Mouse (Mus musculus) embryonic facial prominence, embryonic 14.5 days (tissue): ENCODE data around the gene Olfr714. TPM values are rescaled to one million over a fixed set of nuclear protein-coding genes. Genes with fewer than 3 reads are reported as not detected.
"Not testable (repeated sequence)": the region's sequence is repeated elsewhere in the genome, so short reads cannot be mapped to it uniquely, and the experiment has no call there.

Experiments used
- ATAC-seq: fragments of 200-750 bp; cut with Nextera tagmentation; 2 replicates; pipeline ENCODE4 v1.8.0; 2017; ENCODE audit warnings: low read depth, moderate number of reproducible peaks, moderate TSS enrichment
- DNase-seq: peaks from one replicate; pipeline ENCODE4 v3.0.0-alpha.2; 2015; ENCODE audit warnings: low spot score
- H3K27ac ChIP-seq: fragments of 300-500 bp; sonication (generic); replicated peaks from 2 replicates; pipeline ENCODE4 v1.5.1; 2014; ENCODE audit warnings: low read depth, mild to moderate bottlenecking, low read length, moderate library complexity
- H3K27me3 ChIP-seq: fragments of 300-500 bp; sonication (generic); replicated peaks from 2 replicates; pipeline ENCODE4 v1.6.1; 2014; ENCODE audit warnings: low read length; ENCODE audit not compliant: control insufficient read depth, insufficient read depth
- H3K36me3 ChIP-seq: fragments of 300-500 bp; sonication (generic); 2 replicates; pipeline ENCODE4 v1.6.1; 2014; ENCODE audit warnings: low read length, mixed read lengths; ENCODE audit not compliant: control insufficient read depth, insufficient read depth
- H3K4me1 ChIP-seq: fragments of 300-500 bp; sonication (generic); 2 replicates; pipeline ENCODE4 v1.6.1; 2014; ENCODE audit warnings: antibody characterized with exemption, low read length; ENCODE audit not compliant: control insufficient read depth, insufficient read depth
- H3K4me2 ChIP-seq: fragments of 300-500 bp; sonication (generic); 2 replicates; pipeline ENCODE4 v1.6.1; 2014; ENCODE audit warnings: low read depth, mild to moderate bottlenecking, low read length, moderate library complexity, mixed read lengths
- H3K4me3 ChIP-seq: fragments of 300-500 bp; sonication (generic); 2 replicates; pipeline ENCODE4 v1.5.1; 2014; ENCODE audit warnings: low read depth, mild to moderate bottlenecking, low read length
- H3K9ac ChIP-seq: fragments of 300-500 bp; sonication (generic); 2 replicates; pipeline ENCODE4 v1.6.1; 2014; ENCODE audit warnings: low read depth, mild to moderate bottlenecking, low read length, moderate library complexity, mixed read lengths
- H3K9me3 ChIP-seq: fragments of 300-500 bp; sonication (generic); 2 replicates; pipeline ENCODE4 v1.6.1; 2016; ENCODE audit warnings: low read length; ENCODE audit not compliant: control insufficient read depth
- WGBS: fragments of 180-500 bp; shearing (Covaris S2); extraction: QIAGEN DNeasy Blood & Tissue Kit; methylation state at CpG from one replicate; pipeline ENCODE4 v1.1.7; 2014; 5-methylcytosine and 5-hydroxymethylcytosine counted together
- polyA plus RNA-seq: library from polyadenylated mRNA; unstranded; fragments of >200 nt; fragmentation: Nextera tagmentation; extraction: Ambion mirVana; gene quantifications from 2 replicates; pipeline ENCODE4 v1.2.1, GENCODE M21; 2014

Gene Olfr714
- polyA plus RNA-seq, result not detected in 2 replicates

- Histone ChIP-seq H3K9me3 (0 out of 2 replicates have a peak, but pooled peaks cover 4% of the 10 kb centered on the region), H3K36me3 (no peaks in the 10 kb centered on the region), H3K9ac (no peak within 1 kb of the TSS), H3K4me3 (no peak within 1 kb of the TSS), H3K4me2 (no peak within 1 kb of the TSS), H3K27ac (no peak within 1 kb of the TSS), H3K4me1 (no peaks in the 10 kb centered on the region), H3K27me3 (no peaks in the 10 kb centered on the region)
- 89% methylated on average over 2 of the region's 2 CpGs for WGBS
- no peak for ATAC-seq
- no peak for DNase-seq
Measured at GRCm38 (mm10) chr7:107070681-107071080, at the start of gene Olfr714. Gene Olfr714 (plus strand): TSS chr7:107070981.

GRCm38 (mm10) chr7:107030874-107031273 lies 39.9 kb upstream of the Olfr714 start, which contains the start of gene Olfr713:
Gene Olfr713 (plus strand): TSS chr7:107031174.
- ATAC-seq, result no peak
- H3K9ac ChIP-seq, result no peak within 1 kb of the TSS
- no peak within 1 kb of the TSS for H3K4me2 ChIP-seq
- H3K9me3 ChIP-seq, result no peaks in the 10 kb centered on the region
- no peaks in the 10 kb centered on the region for H3K4me1 ChIP-seq
- H3K36me3 ChIP-seq, result no peaks in the 10 kb centered on the region
- DNase-seq, result no peak
- WGBS, result 91% methylated on average over 1 of the region's 1 CpGs
- H3K4me3 ChIP-seq, result no peak within 1 kb of the TSS
- no peaks in the 10 kb centered on the region for H3K27me3 ChIP-seq
- no peak within 1 kb of the TSS for H3K27ac ChIP-seq

GRCm38 (mm10) chr7:107039934-107040563 lies 30.7 kb upstream of the Olfr714 start:
- H3K27ac ChIP-seq, result no peak overlapping the region
- WGBS, result 63% methylated on average over 2 of the region's 2 CpGs
- H3K9ac ChIP-seq, result no peak overlapping the region
- no peaks in the 10 kb centered on the region for H3K4me1 ChIP-seq
- no peaks in the 10 kb centered on the region for H3K9me3 ChIP-seq
- ATAC-seq (no peak), DNase-seq (no peak)
- H3K4me2 ChIP-seq, result no peak overlapping the region
- H3K4me3 ChIP-seq, result no peak overlapping the region
- no peaks in the 10 kb centered on the region for H3K27me3 ChIP-seq
- no peaks in the 10 kb centered on the region for H3K36me3 ChIP-seq

GRCm38 (mm10) chr7:107043136-107043535 lies 27.6 kb upstream of the Olfr714 start:
- 84% methylated on average over 3 of the region's 3 CpGs for WGBS
- Histone ChIP-seq H3K4me3 (no peak overlapping the region), H3K9me3 (no peaks in the 10 kb centered on the region), H3K4me1 (no peaks in the 10 kb centered on the region), H3K27ac (no peak overlapping the region), H3K36me3 (no peaks in the 10 kb centered on the region), H3K9ac (no peak overlapping the region), H3K4me2 (no peak overlapping the region), H3K27me3 (no peaks in the 10 kb centered on the region)
- DNase-seq (no peak), ATAC-seq (no peak)

GRCm38 (mm10) chr7:107044407-107044806 lies 26.4 kb upstream of the Olfr714 start:
- ATAC-seq (no peak), DNase-seq (no peak)
- no peaks in the 10 kb centered on the region for H3K36me3 ChIP-seq
- H3K27ac ChIP-seq, result no peak overlapping the region
- no peak overlapping the region for H3K9ac ChIP-seq
- WGBS, result 73% methylated on average over 1 of the region's 1 CpGs
- H3K9me3 ChIP-seq, result no peaks in the 10 kb centered on the region
- H3K4me2 ChIP-seq, result no peak overlapping the region
- no peak overlapping the region for H3K4me3 ChIP-seq
- H3K4me1 ChIP-seq, result no peaks in the 10 kb centered on the region
- H3K27me3 ChIP-seq, result no peaks in the 10 kb centered on the region

- Histone ChIP-seq H3K4me1 (no peaks in the 10 kb centered on the region), H3K36me3 (no peaks in the 10 kb centered on the region), H3K27me3 (no peaks in the 10 kb centered on the region), H3K4me2 (no peak overlapping the region), H3K9me3 (no peaks in the 10 kb centered on the region), H3K9ac (no peak overlapping the region), H3K4me3 (no peak overlapping the region), H3K27ac (no peak overlapping the region)
- ATAC-seq (no peak), DNase-seq (peak; percentile 51)
- 5% methylated on average over 5 of the region's 5 CpGs for WGBS
Measured at GRCm38 (mm10) chr7:107045833-107046232, 24.9 kb upstream of the Olfr714 start.

GRCm38 (mm10) chr7:107047578-107047977 lies 23.2 kb upstream of the Olfr714 start:
- 52% methylated on average over 3 of the region's 3 CpGs for WGBS
- Histone ChIP-seq H3K9me3 (no peaks in the 10 kb centered on the region), H3K4me1 (no peaks in the 10 kb centered on the region), H3K27ac (no peak overlapping the region), H3K36me3 (no peaks in the 10 kb centered on the region), H3K27me3 (no peaks in the 10 kb centered on the region), H3K4me2 (no peak overlapping the region), H3K9ac (no peak overlapping the region), H3K4me3 (no peak overlapping the region)
- DNase-seq, result peak; percentile 16
- ATAC-seq, result peak; percentile 60; the same call in 1 of the 2 replicates

GRCm38 (mm10) chr7:107092920-107093319 lies 22.1 kb downstream of the Olfr714 start, which contains the start of gene Olfr17:
Gene Olfr17 (plus strand): TSS chr7:107093220.
- no peaks in the 10 kb centered on the region for H3K9me3 ChIP-seq
- no peak within 1 kb of the TSS for H3K4me2 ChIP-seq
- ATAC-seq, result no peak
- no peaks in the 10 kb centered on the region for H3K27me3 ChIP-seq
- no peak for DNase-seq
- WGBS, result 31% methylated on average over 1 of the region's 1 CpGs
- no peak within 1 kb of the TSS for H3K4me3 ChIP-seq
- no peak within 1 kb of the TSS for H3K9ac ChIP-seq
- H3K27ac ChIP-seq, result no peak within 1 kb of the TSS
- H3K4me1 ChIP-seq, result no peaks in the 10 kb centered on the region
- no peaks in the 10 kb centered on the region for H3K36me3 ChIP-seq

GRCm38 (mm10) chr7:107110269-107110668 lies 39.5 kb downstream of the Olfr714 start, which contains the start of gene Olfr715b:
Gene Olfr715b (minus strand): TSS chr7:107110369.
- H3K4me1 ChIP-seq, H3K4me3 ChIP-seq, DNase-seq, H3K9ac ChIP-seq, H3K36me3 ChIP-seq, H3K9me3 ChIP-seq, H3K27ac ChIP-seq, ATAC-seq, H3K4me2 ChIP-seq, H3K27me3 ChIP-seq: not testable (repeated sequence)
- 80% methylated on average over 1 of the region's 2 CpGs for WGBS
